Mouse (Mus musculus) hindbrain, embryonic 14.5 days (tissue): ENCODE results near the gene Gm6993. TPM values are rescaled to one million over a fixed set of nuclear protein-coding genes. Genes with fewer than 3 reads are reported as not detected.

Experiments used
- ATAC-seq: fragments of 200-750 bp; cut with Nextera tagmentation; 2 replicates; pipeline ENCODE4 v1.8.0; 2017; ENCODE audit warnings: moderate number of reproducible peaks, mild to moderate bottlenecking, moderate TSS enrichment, moderate library complexity; ENCODE audit not compliant: low FRiP score
- DNase-seq: peaks from one replicate; pipeline ENCODE4 v3.0.0-alpha.2; 2015; ENCODE audit warnings: low spot score
- H3K27ac ChIP-seq: fragments of 300-500 bp; sonication (generic); 2 replicates; pipeline ENCODE4 v1.5.1; 2014; ENCODE audit warnings: mild to moderate bottlenecking, moderate library complexity
- H3K27me3 ChIP-seq: fragments of 300-500 bp; sonication (generic); 2 replicates; pipeline ENCODE4 v1.6.1; 2014; ENCODE audit warnings: mild to moderate bottlenecking, low read length, mixed read lengths; ENCODE audit not compliant: control insufficient read depth, insufficient read depth
- H3K36me3 ChIP-seq: fragments of 300-500 bp; sonication (generic); replicated peaks from 2 replicates; pipeline ENCODE4 v1.6.1; 2014; ENCODE audit not compliant: control insufficient read depth, insufficient read depth
- H3K4me1 ChIP-seq: fragments of 300-500 bp; sonication (generic); replicated peaks from 2 replicates; pipeline ENCODE4 v1.6.1; 2014; ENCODE audit warnings: antibody characterized with exemption, low read length, mixed read lengths; ENCODE audit not compliant: control insufficient read depth, insufficient read depth
- H3K4me2 ChIP-seq: fragments of 300-500 bp; sonication (generic); replicated peaks from 2 replicates; pipeline ENCODE4 v1.6.1; 2014; ENCODE audit warnings: mild to moderate bottlenecking, moderate library complexity
- H3K4me3 ChIP-seq: fragments of 300-500 bp; sonication (generic); replicated peaks from 2 replicates; pipeline ENCODE4 v1.5.1; 2014; ENCODE audit warnings: mild to moderate bottlenecking, low read length
- H3K9ac ChIP-seq: fragments of 300-500 bp; sonication (generic); 2 replicates; pipeline ENCODE4 v1.6.1; 2014
- H3K9me3 ChIP-seq: fragments of 300-500 bp; sonication (generic); 2 replicates; pipeline ENCODE4 v1.6.1; 2016; ENCODE audit warnings: low read length; ENCODE audit not compliant: control insufficient read depth
- WGBS: fragments of 180-500 bp; shearing (Covaris S2); extraction: QIAGEN DNeasy Blood & Tissue Kit; methylation state at CpG from one replicate; pipeline ENCODE4 v1.1.7; 2014; 5-methylcytosine and 5-hydroxymethylcytosine counted together
- polyA plus RNA-seq: library from polyadenylated mRNA; unstranded; fragments of >200 nt; fragmentation: Nextera tagmentation; extraction: Ambion mirVana; gene quantifications from 2 replicates; pipeline ENCODE4 v1.2.1, GENCODE M21; 2014

Gene Gm6993
- polyA plus RNA-seq, 1 experiment from 2014 or later = not detected

GRCm38 (mm10) chr12:31215003-31215402 lies 25.6 kb upstream of the Gm6993 start:
- H3K36me3 ChIP-seq = no peaks in the 10 kb centered on the region
- H3K27me3 ChIP-seq = no peaks in the 10 kb centered on the region
- 0 out of 2 replicates have a peak, but pooled peaks cover 5% of the 10 kb centered on the region for H3K4me1 ChIP-seq
- WGBS = 77% methylated on average over 6 of the region's 6 CpGs
- H3K9me3 ChIP-seq = no peaks in the 10 kb centered on the region
- no peak for DNase-seq
- no peak overlapping the region for H3K27ac ChIP-seq
- no peak overlapping the region for H3K9ac ChIP-seq
- no peak for ATAC-seq
- H3K4me2 ChIP-seq = no peak overlapping the region
- H3K4me3 ChIP-seq = no peak overlapping the region

- no peak overlapping the region for H3K27ac ChIP-seq
- 91% methylated on average over 5 of the region's 5 CpGs for WGBS
- no peak for ATAC-seq
- H3K9me3 ChIP-seq = no peaks in the 10 kb centered on the region
- no peak overlapping the region for H3K4me2 ChIP-seq
- H3K9ac ChIP-seq = no peak overlapping the region
- H3K36me3 ChIP-seq = no peaks in the 10 kb centered on the region
- no peak for DNase-seq
- H3K4me3 ChIP-seq = no peak overlapping the region
- H3K27me3 ChIP-seq = no peaks in the 10 kb centered on the region
- 0 out of 2 replicates have a peak, but pooled peaks cover 5% of the 10 kb centered on the region for H3K4me1 ChIP-seq
Measured at GRCm38 (mm10) chr12:31217232-31217631, 23.3 kb upstream of the Gm6993 start.

GRCm38 (mm10) chr12:31218774-31219173 lies 21.8 kb upstream of the Gm6993 start:
- Histone ChIP-seq H3K27ac (no peak overlapping the region), H3K4me1 (no peaks in the 10 kb centered on the region), H3K9me3 (no peaks in the 10 kb centered on the region), H3K27me3 (no peaks in the 10 kb centered on the region), H3K36me3 (no peaks in the 10 kb centered on the region), H3K9ac (no peak overlapping the region), H3K4me3 (no peak overlapping the region), H3K4me2 (no peak overlapping the region)
- 78% methylated on average over 3 of the region's 3 CpGs for WGBS
- ATAC-seq = no peak
- DNase-seq = no peak

- Histone ChIP-seq H3K4me3 (no peak overlapping the region), H3K9ac (no peak overlapping the region), H3K27ac (no peak overlapping the region), H3K36me3 (no peaks in the 10 kb centered on the region), H3K27me3 (no peaks in the 10 kb centered on the region), H3K4me1 (no peaks in the 10 kb centered on the region), H3K4me2 (no peak overlapping the region), H3K9me3 (no peaks in the 10 kb centered on the region)
- 85% methylated on average over 6 of the region's 6 CpGs for WGBS
- DNase-seq (no peak), ATAC-seq (no peak)
Measured at GRCm38 (mm10) chr12:31221522-31221921, 19.0 kb upstream of the Gm6993 start.

- Histone ChIP-seq H3K4me3 (no peak overlapping the region), H3K4me2 (no peak overlapping the region), H3K27ac (no peak overlapping the region), H3K4me1 (no peaks in the 10 kb centered on the region), H3K9me3 (no peaks in the 10 kb centered on the region), H3K36me3 (no peaks in the 10 kb centered on the region), H3K9ac (no peak overlapping the region), H3K27me3 (no peaks in the 10 kb centered on the region)
- no peak for DNase-seq
- no peak for ATAC-seq
- 39% methylated on average over 2 of the region's 2 CpGs for WGBS
Measured at GRCm38 (mm10) chr12:31222282-31222681, 18.3 kb upstream of the Gm6993 start.

- no peaks in the 10 kb centered on the region for H3K27me3 ChIP-seq
- no peaks in the 10 kb centered on the region for H3K9me3 ChIP-seq
- ATAC-seq (no peak), DNase-seq (no peak)
- no peak overlapping the region for H3K27ac ChIP-seq
- H3K36me3 ChIP-seq = no peaks in the 10 kb centered on the region
- no peak overlapping the region for H3K9ac ChIP-seq
- H3K4me1 ChIP-seq = no peaks in the 10 kb centered on the region
- no peak overlapping the region for H3K4me2 ChIP-seq
- WGBS = 22% methylated on average over 3 of the region's 3 CpGs
- H3K4me3 ChIP-seq = no peak overlapping the region
Measured at GRCm38 (mm10) chr12:31222741-31223140, 17.8 kb upstream of the Gm6993 start.

- no peaks in the 10 kb centered on the region for H3K27me3 ChIP-seq
- no peak overlapping the region for H3K4me2 ChIP-seq
- ATAC-seq (no peak), DNase-seq (no peak)
- no peaks in the 10 kb centered on the region for H3K36me3 ChIP-seq
- H3K27ac ChIP-seq = no peak overlapping the region
- H3K4me1 ChIP-seq = no peaks in the 10 kb centered on the region
- H3K4me3 ChIP-seq = no peak overlapping the region
- H3K9me3 ChIP-seq = no peaks in the 10 kb centered on the region
- 47% methylated on average over 8 of the region's 8 CpGs for WGBS
- no peak overlapping the region for H3K9ac ChIP-seq
Measured at GRCm38 (mm10) chr12:31225451-31225850, 15.1 kb upstream of the Gm6993 start.

- Histone ChIP-seq H3K27me3 (no peaks in the 10 kb centered on the region), H3K9ac (no peak overlapping the region), H3K36me3 (no peaks in the 10 kb centered on the region), H3K9me3 (no peaks in the 10 kb centered on the region), H3K4me2 (no peak overlapping the region), H3K4me1 (no peaks in the 10 kb centered on the region), H3K27ac (no peak overlapping the region), H3K4me3 (no peak overlapping the region)
- ATAC-seq = no peak
- 93% methylated on average over 3 of the region's 3 CpGs for WGBS
- no peak for DNase-seq
Measured at GRCm38 (mm10) chr12:31227167-31227566, 13.4 kb upstream of the Gm6993 start.

- ATAC-seq (no peak), DNase-seq (no peak)
- WGBS = 58% methylated on average over 7 of the region's 7 CpGs
Measured at GRCm38 (mm10) chr12:31228878-31229277, 11.7 kb upstream of the Gm6993 start.

GRCm38 (mm10) chr12:31232635-31233034 lies 7.9 kb upstream of the Gm6993 start:
- Histone ChIP-seq H3K27me3 (no peaks in the 10 kb centered on the region), H3K27ac (no peak overlapping the region), H3K4me3 (no peak overlapping the region), H3K4me2 (no peak overlapping the region), H3K4me1 (no peaks in the 10 kb centered on the region), H3K9me3 (no peaks in the 10 kb centered on the region), H3K9ac (no peak overlapping the region), H3K36me3 (no peaks in the 10 kb centered on the region)
- 97% methylated on average over 1 of the region's 1 CpGs for WGBS
- no peak for ATAC-seq
- DNase-seq = no peak

More at GRCm38 (mm10) chr12:31228878-31229277, 11.7 kb upstream of the Gm6993 start:
- Histone ChIP-seq H3K4me2 (no peak overlapping the region), H3K27me3 (no peaks in the 10 kb centered on the region), H3K27ac (no peak overlapping the region), H3K4me1 (no peaks in the 10 kb centered on the region), H3K36me3 (no peaks in the 10 kb centered on the region), H3K9me3 (no peaks in the 10 kb centered on the region), H3K9ac (no peak overlapping the region), H3K4me3 (no peak overlapping the region)
